Mouse (Mus musculus) hindbrain, embryonic 12.5 days (tissue): Measurements from ENCODE around the gene Tmem80. TPM values are rescaled to one million over a fixed set of nuclear protein-coding genes. Genes with fewer than 3 reads are reported as not detected.
A peak's percentile ranks its signal among the peaks of the same experiment; 100 is the strongest.

ENCODE experiments used
- ATAC-seq: fragments of 200-750 bp; cut with Nextera tagmentation; 2 replicates; pipeline ENCODE4 v1.8.0; 2017; ENCODE audit warnings: moderate TSS enrichment; ENCODE audit not compliant: low FRiP score
- H3K27ac ChIP-seq: fragments of 300-500 bp; sonication (generic); 2 replicates; pipeline ENCODE4 v1.5.1; 2016; ENCODE audit warnings: mild to moderate bottlenecking
- H3K27me3 ChIP-seq: fragments of 300-500 bp; sonication (generic); 2 replicates; pipeline ENCODE4 v1.6.1; 2016; ENCODE audit warnings: mild to moderate bottlenecking
- H3K36me3 ChIP-seq: fragments of 300-500 bp; sonication (generic); 2 replicates; pipeline ENCODE4 v1.6.1; 2016; ENCODE audit warnings: mild to moderate bottlenecking
- H3K4me1 ChIP-seq: fragments of 300-500 bp; sonication (generic); 2 replicates; pipeline ENCODE4 v1.6.1; 2016
- H3K4me2 ChIP-seq: fragments of 300-500 bp; sonication (generic); replicated peaks from 2 replicates; pipeline ENCODE4 v1.6.1; 2016; ENCODE audit warnings: mild to moderate bottlenecking
- H3K4me3 ChIP-seq: fragments of 300-500 bp; sonication (generic); 2 replicates; pipeline ENCODE4 v1.5.1; 2016; ENCODE audit warnings: mild to moderate bottlenecking
- H3K9ac ChIP-seq: fragments of 300-500 bp; sonication (generic); 2 replicates; pipeline ENCODE4 v1.6.1; 2016; ENCODE audit warnings: mild to moderate bottlenecking, moderate library complexity
- H3K9me3 ChIP-seq: fragments of 300-500 bp; sonication (generic); replicated peaks from 2 replicates; pipeline ENCODE4 v1.6.1; 2016; ENCODE audit warnings: mild to moderate bottlenecking
- WGBS: fragments of 180-500 bp; shearing (Covaris S2); methylation state at CpG from one replicate; pipeline ENCODE4 v1.1.7; 2016; 5-methylcytosine and 5-hydroxymethylcytosine counted together
- polyA plus RNA-seq: library from polyadenylated mRNA; unstranded; fragments of >200 nt; fragmentation: Nextera tagmentation; extraction: Ambion mirVana; gene quantifications from 2 replicates; pipeline ENCODE4 v1.2.1, GENCODE M21; 2016

Gene Tmem80
- polyA plus RNA-seq, 1 experiment from 2014 or later = 66.9 TPM

GRCm38 (mm10) chr7:141299175-141299574 lies 28.4 kb upstream of the Tmem80 start:
- peaks cover 23% of the 10 kb centered on the region for H3K27me3 ChIP-seq
- H3K27ac ChIP-seq = no peak overlapping the region
- WGBS = 96% methylated on average over 8 of the region's 8 CpGs
- peaks cover 66% of the 10 kb centered on the region for H3K36me3 ChIP-seq
- ATAC-seq = no peak
- no peaks in the 10 kb centered on the region for H3K9me3 ChIP-seq
- no peak overlapping the region for H3K4me2 ChIP-seq
- H3K4me1 ChIP-seq = peaks cover 6% of the 10 kb centered on the region
- H3K4me3 ChIP-seq = no peak overlapping the region
- H3K9ac ChIP-seq = no peak overlapping the region

DNA sequence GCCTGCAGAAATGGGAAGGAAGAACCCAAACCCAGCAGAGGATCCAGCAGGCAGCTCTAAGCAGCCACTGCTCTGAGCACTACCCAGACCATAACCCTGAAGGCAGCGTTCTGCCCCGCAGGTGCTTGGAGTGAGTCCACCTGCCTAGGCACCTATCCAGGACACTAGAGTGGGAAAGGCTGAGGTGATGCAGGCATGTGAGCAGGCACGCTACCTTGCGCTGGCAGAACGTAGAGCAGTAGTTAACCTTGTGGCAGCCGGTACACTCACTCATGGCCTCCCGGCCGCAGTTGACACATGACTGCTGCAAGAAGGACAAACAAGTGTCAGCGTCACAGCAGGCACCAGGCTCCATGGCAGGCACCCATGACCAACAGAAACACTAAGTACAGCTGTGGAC lies 26.2 kb upstream of the Tmem80 start:
- no peaks in the 10 kb centered on the region for H3K9me3 ChIP-seq
- ATAC-seq = no peak
- H3K36me3 ChIP-seq = peaks cover 86% of the 10 kb centered on the region
- no peak overlapping the region for H3K4me2 ChIP-seq
- H3K27ac ChIP-seq = no peak overlapping the region
- peaks cover under 1% of the 10 kb centered on the region; the same call in 1 of the 2 replicates for H3K27me3 ChIP-seq
- WGBS = 98% methylated on average over 9 of the region's 9 CpGs
- no peak overlapping the region for H3K4me3 ChIP-seq
- H3K9ac ChIP-seq = no peak overlapping the region
- no peaks in the 10 kb centered on the region for H3K4me1 ChIP-seq

DNA sequence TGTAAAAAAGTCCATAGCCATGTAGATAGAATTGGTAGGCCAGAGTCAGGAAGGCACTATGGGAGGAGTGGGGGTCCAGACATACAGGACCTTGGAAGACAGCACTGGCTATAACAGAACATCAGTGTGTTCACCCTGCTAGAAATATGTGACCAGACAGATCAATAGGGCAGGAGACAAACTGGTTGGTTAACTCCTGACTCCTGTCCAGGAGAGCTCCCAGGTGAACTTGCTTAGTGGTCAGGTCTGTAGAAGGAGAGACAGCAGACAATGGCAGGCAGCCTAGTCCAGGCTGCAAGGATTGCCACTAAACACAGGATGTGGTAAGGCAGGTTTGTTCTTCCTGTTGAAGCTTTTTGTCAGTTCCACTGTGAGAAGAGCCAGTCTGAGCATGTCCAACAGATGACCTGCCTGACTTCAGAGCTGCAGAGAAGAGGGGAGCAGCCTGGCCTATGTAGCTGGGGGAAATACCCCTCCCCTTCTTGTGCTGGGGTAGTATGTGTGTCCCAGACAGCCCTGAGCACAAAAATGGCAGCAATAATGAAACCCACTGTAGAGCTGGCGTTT lies 24.8 kb upstream of the Tmem80 start:
- no peak overlapping the region for H3K4me3 ChIP-seq
- H3K27me3 ChIP-seq = no peaks in the 10 kb centered on the region
- no peaks in the 10 kb centered on the region for H3K4me1 ChIP-seq
- no peak for ATAC-seq
- H3K9ac ChIP-seq = no peak overlapping the region
- H3K27ac ChIP-seq = no peak overlapping the region
- 84% methylated on average over 1 of the region's 1 CpGs for WGBS
- H3K4me2 ChIP-seq = no peak overlapping the region
- H3K9me3 ChIP-seq = no peaks in the 10 kb centered on the region
- H3K36me3 ChIP-seq = peaks cover 87% of the 10 kb centered on the region

DNA sequence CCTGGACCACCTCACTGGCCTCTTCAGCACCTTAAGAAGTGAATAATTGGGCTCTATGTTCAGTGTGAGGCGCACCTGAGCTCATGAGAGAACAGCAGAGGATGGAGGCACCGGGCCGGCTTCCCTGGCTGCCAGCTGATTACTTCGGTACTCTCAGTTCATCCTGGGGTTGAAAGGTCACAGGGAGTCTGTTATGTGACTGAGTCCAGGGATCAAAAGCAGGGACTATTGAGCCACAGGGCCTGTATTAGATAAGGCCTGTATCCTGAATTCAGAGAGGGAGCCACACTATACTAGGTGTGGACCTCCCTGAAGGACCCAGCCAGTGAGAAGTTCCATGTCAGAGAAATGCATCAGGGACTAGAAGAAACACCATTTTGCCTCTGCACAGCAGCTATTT lies 23.0 kb upstream of the Tmem80 start:
- Histone ChIP-seq H3K9me3 (no peaks in the 10 kb centered on the region), H3K4me3 (no peak overlapping the region), H3K27me3 (no peaks in the 10 kb centered on the region), H3K27ac (no peak overlapping the region), H3K9ac (no peak overlapping the region), H3K4me1 (no peaks in the 10 kb centered on the region), H3K4me2 (no peak overlapping the region), H3K36me3 (peaks cover 90% of the 10 kb centered on the region)
- ATAC-seq = no peak
- 88% methylated on average over 4 of the region's 4 CpGs for WGBS

GRCm38 (mm10) chr7:141314416-141314815 lies 13.1 kb upstream of the Tmem80 start:
- H3K4me3 ChIP-seq = no peak overlapping the region
- H3K27me3 ChIP-seq = no peaks in the 10 kb centered on the region
- no peak overlapping the region for H3K4me2 ChIP-seq
- H3K9me3 ChIP-seq = no peaks in the 10 kb centered on the region
- H3K9ac ChIP-seq = no peak overlapping the region
- peaks cover 98% of the 10 kb centered on the region for H3K36me3 ChIP-seq
- H3K27ac ChIP-seq = no peak overlapping the region
- no peak for ATAC-seq
- H3K4me1 ChIP-seq = no peaks in the 10 kb centered on the region
- WGBS = 91% methylated on average over 2 of the region's 2 CpGs

- H3K27ac ChIP-seq = no peak overlapping the region
- no peak overlapping the region for H3K4me2 ChIP-seq
- H3K27me3 ChIP-seq = no peaks in the 10 kb centered on the region
- no peak overlapping the region for H3K4me3 ChIP-seq
- no peak overlapping the region for H3K9ac ChIP-seq
- no peak for ATAC-seq
- no peaks in the 10 kb centered on the region for H3K4me1 ChIP-seq
- WGBS = 92% methylated on average over 8 of the region's 8 CpGs
- H3K9me3 ChIP-seq = no peaks in the 10 kb centered on the region
- peaks cover 96% of the 10 kb centered on the region for H3K36me3 ChIP-seq
These were observed 12.5 kb upstream of the Tmem80 start for GRCm38 (mm10) chr7:141315076-141315475.

GRCm38 (mm10) chr7:141315974-141316373 lies 11.6 kb upstream of the Tmem80 start:
- H3K27me3 ChIP-seq = no peaks in the 10 kb centered on the region
- no peak overlapping the region for H3K4me3 ChIP-seq
- no peak overlapping the region for H3K27ac ChIP-seq
- no peak overlapping the region for H3K9ac ChIP-seq
- H3K9me3 ChIP-seq = no peaks in the 10 kb centered on the region
- ATAC-seq = no peak
- H3K36me3 ChIP-seq = peaks cover 96% of the 10 kb centered on the region
- no peak overlapping the region for H3K4me2 ChIP-seq
- WGBS = 78% methylated on average over 5 of the region's 5 CpGs
- no peaks in the 10 kb centered on the region for H3K4me1 ChIP-seq

GRCm38 (mm10) chr7:141317619-141318132 lies 9.9 kb upstream of the Tmem80 start:
- Histone ChIP-seq H3K4me2 (no peak overlapping the region), H3K27me3 (no peaks in the 10 kb centered on the region), H3K36me3 (peaks cover 96% of the 10 kb centered on the region), H3K27ac (no peak overlapping the region), H3K4me1 (no peaks in the 10 kb centered on the region), H3K9me3 (no peaks in the 10 kb centered on the region), H3K4me3 (no peak overlapping the region), H3K9ac (no peak overlapping the region)
- 93% methylated on average over 1 of the region's 1 CpGs for WGBS
- ATAC-seq = no peak

- no peak for ATAC-seq
- Histone ChIP-seq H3K4me1 (no peaks in the 10 kb centered on the region), H3K4me2 (no peak overlapping the region), H3K9ac (no peak overlapping the region), H3K36me3 (peaks cover 97% of the 10 kb centered on the region), H3K27ac (no peak overlapping the region), H3K27me3 (no peaks in the 10 kb centered on the region), H3K4me3 (no peak overlapping the region), H3K9me3 (no peaks in the 10 kb centered on the region)
- 85% methylated on average over 2 of the region's 2 CpGs for WGBS
These were observed 8.1 kb upstream of the Tmem80 start for GRCm38 (mm10) chr7:141319446-141319845.

GRCm38 (mm10) chr7:141324686-141325085 lies 2.9 kb upstream of the Tmem80 start:
- 97% methylated on average over 1 of the region's 1 CpGs for WGBS
- no peaks in the 10 kb centered on the region for H3K27me3 ChIP-seq
- H3K4me2 ChIP-seq = 0 out of 2 replicates have a peak overlapping the region, but pooled peaks have one; percentile 14
- H3K4me1 ChIP-seq = peaks cover 29% of the 10 kb centered on the region
- no peak overlapping the region for H3K27ac ChIP-seq
- H3K36me3 ChIP-seq = peaks cover 47% of the 10 kb centered on the region
- H3K4me3 ChIP-seq = no peak overlapping the region
- no peak overlapping the region for H3K9ac ChIP-seq
- no peaks in the 10 kb centered on the region for H3K9me3 ChIP-seq
- no peak for ATAC-seq

DNA sequence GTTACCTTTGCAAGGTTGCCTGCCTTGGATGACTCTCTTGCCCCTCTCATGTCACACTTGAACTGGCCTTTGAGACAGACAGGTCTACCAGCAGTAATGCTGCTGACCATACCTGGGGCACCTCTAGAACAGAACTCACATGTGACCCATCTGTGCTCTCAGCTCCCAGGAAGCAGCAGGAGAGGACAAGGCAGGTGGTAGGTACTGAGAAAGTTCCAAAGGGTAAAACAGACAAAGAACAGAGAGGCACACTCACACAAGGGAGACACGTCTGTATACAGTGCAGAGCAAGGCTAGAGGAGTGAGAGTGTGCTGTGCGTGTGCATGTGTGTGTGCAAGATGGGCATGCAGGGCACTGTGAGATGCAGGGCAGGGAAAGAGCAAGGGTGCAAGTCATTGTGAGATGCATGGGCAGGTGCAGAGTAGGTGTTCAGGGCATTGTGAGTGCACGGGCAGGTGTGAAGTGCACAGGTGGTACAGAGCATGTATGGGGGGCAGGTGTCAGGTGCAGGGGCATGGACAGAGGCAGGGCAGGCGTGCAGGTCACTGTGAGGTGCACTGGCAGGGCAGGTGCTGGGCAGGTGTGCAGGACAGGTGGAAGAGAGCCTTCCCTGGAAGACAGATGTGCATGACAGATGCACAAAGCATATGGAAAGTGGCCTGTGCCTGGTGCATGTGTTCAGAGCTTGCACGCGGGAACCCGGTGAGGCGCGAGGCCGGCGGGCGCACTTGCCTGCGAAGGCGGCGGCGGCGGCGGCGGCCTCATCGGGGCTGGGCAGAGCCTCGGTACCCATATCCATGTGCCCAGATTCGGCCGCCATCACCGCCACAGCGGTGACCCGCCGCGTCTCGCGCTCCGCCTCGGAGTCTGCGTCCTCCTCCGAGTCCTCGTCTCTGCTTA lies 743 bp upstream of the Tmem80 start:
- H3K9me3 ChIP-seq = no peaks in the 10 kb centered on the region
- 6% methylated on average over 32 of the region's 35 CpGs for WGBS

GRCm38 (mm10) chr7:141328373-141328990 lies 943 bp downstream of the Tmem80 start:
- peak; percentile 27 for ATAC-seq
- H3K4me2 ChIP-seq = peak overlapping the region; percentile 95
- peaks cover 29% of the 10 kb centered on the region for H3K4me1 ChIP-seq
- peak overlapping the region; percentile 70 for H3K4me3 ChIP-seq
- no peaks in the 10 kb centered on the region for H3K9me3 ChIP-seq
- peak overlapping the region; percentile 99 for H3K27ac ChIP-seq
- no peaks in the 10 kb centered on the region for H3K27me3 ChIP-seq
- peak overlapping the region; percentile 92 for H3K9ac ChIP-seq
- WGBS = 19% methylated on average over 24 of the region's 24 CpGs
- H3K36me3 ChIP-seq = peaks cover 27% of the 10 kb centered on the region

More for the DNA sequence above, 743 bp upstream of the Tmem80 start:
- peak overlapping the region; percentile 95 for H3K4me2 ChIP-seq
- H3K9ac ChIP-seq = peak overlapping the region; percentile 92
- peaks cover 29% of the 10 kb centered on the region for H3K4me1 ChIP-seq
- H3K27ac ChIP-seq = peak overlapping the region; percentile 99
- H3K27me3 ChIP-seq = no peaks in the 10 kb centered on the region
- peak; percentile 24 for ATAC-seq
- peak overlapping the region; percentile 70 for H3K4me3 ChIP-seq
- H3K36me3 ChIP-seq = peaks cover 27% of the 10 kb centered on the region
